Mouse (Mus musculus): ENCODE data around the gene Tspan14. TPM values are rescaled to one million over a fixed set of nuclear protein-coding genes. Genes with fewer than 3 reads are reported as not detected.

Gene Tspan14
- 9.4 and 23.3 TPM in 2 replicates for polyA plus RNA-seq (2012; ENCODE audit: low replicate concordance)

GRCm38 (mm10) chr14:40966392-40966861, at the start of gene Tspan14:
Gene Tspan14 (minus strand): TSS chr14:40966807.

DNA sequence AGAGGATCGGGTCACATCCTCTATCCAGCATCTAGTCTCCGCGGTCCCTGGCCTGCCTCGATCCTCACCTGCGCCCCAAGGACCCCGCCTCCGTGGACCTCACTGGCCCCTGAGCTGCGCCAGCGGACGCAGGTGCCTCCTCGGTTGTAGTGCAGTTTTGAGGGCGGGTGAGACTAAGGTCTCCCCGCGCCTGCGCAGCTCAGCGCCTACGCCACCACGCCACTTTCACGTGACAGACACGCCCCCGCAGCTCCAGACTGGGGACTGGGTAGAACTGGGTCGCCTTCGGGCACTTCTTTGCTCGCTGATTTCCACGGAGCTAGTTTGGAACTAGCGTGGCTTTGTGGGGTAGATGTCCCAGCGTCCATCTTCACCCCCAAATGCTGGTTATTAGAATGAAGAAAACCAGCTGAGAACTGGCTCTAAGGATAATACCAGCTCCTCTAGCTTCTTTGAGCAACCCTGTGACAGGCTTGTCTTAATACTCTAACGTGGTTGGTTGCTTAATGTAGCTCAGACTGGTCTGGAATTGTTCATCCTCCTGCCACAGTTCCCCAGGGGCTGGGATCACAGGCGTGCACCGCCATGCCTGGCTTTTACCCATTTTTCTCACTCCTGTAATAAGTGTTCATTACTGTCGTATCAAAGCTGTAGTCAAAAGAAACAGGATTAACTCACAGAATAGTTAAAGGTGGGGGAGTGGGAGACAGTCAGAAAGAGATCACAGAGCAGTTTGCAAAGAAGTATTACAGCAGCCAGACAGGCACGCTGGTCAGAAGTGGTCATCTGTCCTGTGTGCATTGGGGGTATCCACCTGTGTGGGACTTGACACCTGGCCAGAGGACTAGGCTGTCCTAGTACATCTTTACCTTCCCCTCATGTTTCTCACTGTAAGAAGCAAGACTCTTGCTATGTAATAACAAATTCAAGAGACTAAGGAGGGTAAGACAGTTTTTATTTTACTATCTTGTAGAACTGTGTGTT, 47.3 kb upstream of the Tspan14 start, which contains the start of gene Fam213a:
TSS of gene Fam213a (minus strand) at position 159 of the 984 bp plus-strand sequence.

DNA sequence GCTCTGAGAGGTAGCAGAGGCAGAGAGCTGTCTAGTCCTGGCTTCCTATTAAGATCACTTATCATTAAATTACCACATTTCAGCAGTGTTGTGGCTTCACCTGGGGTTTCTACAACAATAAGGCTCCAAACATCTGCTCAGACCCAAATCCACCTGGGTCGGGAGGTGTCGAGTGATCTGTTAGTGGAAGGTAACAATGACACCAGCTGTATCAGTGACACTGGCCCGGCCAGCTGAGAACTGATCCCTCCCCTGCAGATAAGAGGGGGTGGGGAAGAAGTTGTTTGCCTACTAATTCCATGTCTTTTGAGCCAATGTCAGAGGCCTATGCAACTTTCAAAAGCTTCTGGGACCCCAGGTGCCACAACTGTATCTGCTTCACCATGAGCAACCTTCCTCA, 73.4 kb downstream of the Tspan14 start, which contains the start of gene Sh2d4b:
TSS of gene Sh2d4b (minus strand) at position 71 of the 400 bp plus-strand sequence.

Other genes starting within 250 kb of the Tspan14 start
- 0.16 and 0.94 TPM in 2 replicates for gene Sh2d4b, start 73.5 kb downstream of the Tspan14 start, polyA plus RNA-seq (2012; ENCODE audit: low replicate concordance)
- 7.8 and 24.0 TPM in 2 replicates for gene Fam213a, start 47.0 kb upstream of the Tspan14 start, polyA plus RNA-seq (2012; ENCODE audit: low replicate concordance)
- not detected in 2 replicates for gene Dydc2, start 102.4 kb upstream of the Tspan14 start, polyA plus RNA-seq (2012; ENCODE audit: low replicate concordance)
- gene Dydc1, start 106.1 kb upstream of the Tspan14 start, polyA plus RNA-seq (2012; ENCODE audit: low replicate concordance) = not detected in 2 replicates
- gene Mat1a, start 138.2 kb upstream of the Tspan14 start, polyA plus RNA-seq (2012; ENCODE audit: low replicate concordance) = not detected in 2 replicates
- not detected in 2 replicates for gene Sftpa1, start 165.0 kb upstream of the Tspan14 start, polyA plus RNA-seq (2012; ENCODE audit: low replicate concordance)
- not detected in 2 replicates for gene Mbl1, start 184.7 kb upstream of the Tspan14 start, polyA plus RNA-seq (2012; ENCODE audit: low replicate concordance)
- gene Sftpd, start 218.3 kb upstream of the Tspan14 start, polyA plus RNA-seq (2012; ENCODE audit: low replicate concordance) = not detected in 2 replicates

Data from hematopoietic multipotent progenitor cell, adult 10-12 weeks (in vitro differentiated cells).